Mouse (Mus musculus): ENCODE results near the gene Plekha6. TPM values are rescaled to one million over a fixed set of nuclear protein-coding genes. Genes with fewer than 3 reads are reported as not detected.

The Plekha6 gene
- polyA plus RNA-seq, 1 experiment: 0.12 TPM

GRCm38 (mm10) chr1:133203701-133204100 lies 39.7 kb downstream of the Plekha6 start:
- H3K4me2 ChIP-seq (ENCODE audit: low read depth): no peak overlapping the region
- no peak overlapping the region for H3ac ChIP-seq (ENCODE audit: control insufficient read depth, insufficient read length)
- no peak overlapping the region for H3K4me3 ChIP-seq
- H3K27me3 ChIP-seq (ENCODE audit: control insufficient read depth, insufficient read depth, insufficient read length): no peaks in the 10 kb centered on the region
- H3K36me3 ChIP-seq (ENCODE audit: control insufficient read depth, insufficient read depth): no peaks in the 10 kb centered on the region
- TF ChIP-seq TCF3 (IDR thresholded peaks at IDR 0.05; ENCODE audit: insufficient read length, low read depth) (no peak), SRF (IDR thresholded peaks at IDR 0.05; ENCODE audit: control insufficient read depth, insufficient read length, low read depth) (no peak), CEBPB (IDR thresholded peaks at IDR 0.05; ENCODE audit: insufficient read depth, poor library complexity, severe bottlenecking) (no peak), MYOG (IDR thresholded peaks at IDR 0.05; ENCODE audit: control insufficient read depth in 1 of 3, insufficient read depth in 1 of 3, insufficient read length in 2 of 3, low read depth in 2 of 3) (no peak), POLR2A (IDR thresholded peaks at IDR 0.05; ENCODE audit: insufficient read length, low read depth) (no peak), USF1 (IDR thresholded peaks at IDR 0.05; ENCODE audit: low read depth) (no peak), TCF12 (IDR thresholded peaks at IDR 0.05; ENCODE audit: insufficient read depth, poor library complexity, severe bottlenecking) (no peak), MYOD1 (IDR thresholded peaks at IDR 0.05; ENCODE audit: control insufficient read depth in 1 of 3, insufficient read length in 2 of 3, low read depth in 2 of 3) (no peak), REST (IDR thresholded peaks at IDR 0.05; ENCODE audit: insufficient read depth, insufficient read length) (no peak), POLR2AphosphoS2 (IDR thresholded peaks at IDR 0.05; ENCODE audit: insufficient read length, low read depth) (no peak)
- no peaks in the 10 kb centered on the region for H3K79me2 ChIP-seq (ENCODE audit: control insufficient read depth, insufficient read depth)

- no peaks in the 10 kb centered on the region for H3K79me2 ChIP-seq (ENCODE audit: control insufficient read depth, insufficient read depth)
- H3ac ChIP-seq (ENCODE audit: control insufficient read depth, insufficient read length): no peak overlapping the region
- no peak for TF ChIP-seq MYOG (IDR thresholded peaks at IDR 0.05; ENCODE audit: control insufficient read depth in 1 of 3, insufficient read depth in 1 of 3, insufficient read length in 2 of 3, low read depth in 2 of 3)
- TF ChIP-seq E2F4 (IDR thresholded peaks at IDR 0.05; ENCODE audit: insufficient read depth): no peak
- no peak for TF ChIP-seq SRF (IDR thresholded peaks at IDR 0.05; ENCODE audit: control insufficient read depth, insufficient read length, low read depth)
- no peak for TF ChIP-seq POLR2A (IDR thresholded peaks at IDR 0.05; ENCODE audit: insufficient read length, low read depth)
- no peak for TF ChIP-seq MAX (IDR thresholded peaks at IDR 0.05; ENCODE audit: low read depth)
- TF ChIP-seq CEBPB (IDR thresholded peaks at IDR 0.05; ENCODE audit: insufficient read depth, poor library complexity, severe bottlenecking): no peak
- no peak for TF ChIP-seq REST (IDR thresholded peaks at IDR 0.05; ENCODE audit: insufficient read depth, insufficient read length)
- TF ChIP-seq TCF3 (IDR thresholded peaks at IDR 0.05; ENCODE audit: insufficient read length, low read depth): no peak
- TF ChIP-seq POLR2AphosphoS2 (IDR thresholded peaks at IDR 0.05; ENCODE audit: insufficient read length, low read depth): no peak
- no peaks in the 10 kb centered on the region for H3K36me3 ChIP-seq (ENCODE audit: control insufficient read depth, insufficient read depth)
- H3K4me2 ChIP-seq (ENCODE audit: low read depth): no peak overlapping the region
- no peak overlapping the region for H3K4me3 ChIP-seq
- no peaks in the 10 kb centered on the region for H3K27me3 ChIP-seq (ENCODE audit: control insufficient read depth, insufficient read depth, insufficient read length)
Measured at GRCm38 (mm10) chr1:133204341-133204849, 40.4 kb downstream of the Plekha6 start.

- no peaks in the 10 kb centered on the region for H3K36me3 ChIP-seq (ENCODE audit: control insufficient read depth, insufficient read depth)
- TF ChIP-seq SRF (IDR thresholded peaks at IDR 0.05; ENCODE audit: control insufficient read depth, insufficient read length, low read depth): no peak
- TF ChIP-seq MYOD1 (IDR thresholded peaks at IDR 0.05; ENCODE audit: control insufficient read depth in 1 of 3, insufficient read length in 2 of 3, low read depth in 2 of 3): no peak
- no peak overlapping the region for H3ac ChIP-seq (ENCODE audit: control insufficient read depth, insufficient read length)
- no peak overlapping the region for H3K4me3 ChIP-seq
- no peak overlapping the region for H3K4me2 ChIP-seq (ENCODE audit: low read depth)
- H3K27me3 ChIP-seq (ENCODE audit: control insufficient read depth, insufficient read depth, insufficient read length): no peaks in the 10 kb centered on the region
- no peaks in the 10 kb centered on the region for H3K79me2 ChIP-seq (ENCODE audit: control insufficient read depth, insufficient read depth)
Measured at GRCm38 (mm10) chr1:133204985-133205384, 41.0 kb downstream of the Plekha6 start.

GRCm38 (mm10) chr1:133208086-133208815 lies 44.2 kb downstream of the Plekha6 start:
- no peak for TF ChIP-seq SRF (IDR thresholded peaks at IDR 0.05; ENCODE audit: control insufficient read depth, insufficient read length, low read depth)
- no peak for TF ChIP-seq USF1 (IDR thresholded peaks at IDR 0.05; ENCODE audit: low read depth)
- no peak for TF ChIP-seq CEBPB (IDR thresholded peaks at IDR 0.05; ENCODE audit: insufficient read depth, poor library complexity, severe bottlenecking)
- no peak for TF ChIP-seq REST (IDR thresholded peaks at IDR 0.05; ENCODE audit: insufficient read depth, insufficient read length)
- TF ChIP-seq MAX (IDR thresholded peaks at IDR 0.05; ENCODE audit: low read depth): no peak
- TF ChIP-seq MYOG (IDR thresholded peaks at IDR 0.05; ENCODE audit: control insufficient read depth in 1 of 3, insufficient read depth in 1 of 3, insufficient read length in 2 of 3, low read depth in 2 of 3): no peak
- TF ChIP-seq POLR2AphosphoS2 (IDR thresholded peaks at IDR 0.05; ENCODE audit: insufficient read length, low read depth): no peak
- TF ChIP-seq POLR2A (IDR thresholded peaks at IDR 0.05; ENCODE audit: insufficient read length, low read depth): no peak
- TF ChIP-seq E2F4 (IDR thresholded peaks at IDR 0.05; ENCODE audit: insufficient read depth): no peak
- no peak for TF ChIP-seq TCF3 (IDR thresholded peaks at IDR 0.05; ENCODE audit: insufficient read length, low read depth)
- TF ChIP-seq TCF12 (IDR thresholded peaks at IDR 0.05; ENCODE audit: insufficient read depth, poor library complexity, severe bottlenecking): no peak
- no peak for TF ChIP-seq MYOD1 (IDR thresholded peaks at IDR 0.05; ENCODE audit: control insufficient read depth in 1 of 3, insufficient read length in 2 of 3, low read depth in 2 of 3)
- no peak overlapping the region for H3K4me3 ChIP-seq
- H3K4me2 ChIP-seq (ENCODE audit: low read depth): no peak overlapping the region
- H3ac ChIP-seq (ENCODE audit: control insufficient read depth, insufficient read length): no peak overlapping the region
- no peaks in the 10 kb centered on the region for H3K79me2 ChIP-seq (ENCODE audit: control insufficient read depth, insufficient read depth)
- H3K36me3 ChIP-seq (ENCODE audit: control insufficient read depth, insufficient read depth): no peaks in the 10 kb centered on the region
- H3K27me3 ChIP-seq (ENCODE audit: control insufficient read depth, insufficient read depth, insufficient read length): no peaks in the 10 kb centered on the region

GRCm38 (mm10) chr1:133209036-133209435 lies 45.0 kb downstream of the Plekha6 start:
- no peaks in the 10 kb centered on the region for H3K36me3 ChIP-seq (ENCODE audit: control insufficient read depth, insufficient read depth)
- H3K79me2 ChIP-seq (ENCODE audit: control insufficient read depth, insufficient read depth): no peaks in the 10 kb centered on the region
- H3ac ChIP-seq (ENCODE audit: control insufficient read depth, insufficient read length): no peak overlapping the region
- H3K27me3 ChIP-seq (ENCODE audit: control insufficient read depth, insufficient read depth, insufficient read length): no peaks in the 10 kb centered on the region
- H3K4me3 ChIP-seq: no peak overlapping the region
- no peak overlapping the region for H3K4me2 ChIP-seq (ENCODE audit: low read depth)
- TF ChIP-seq SRF (IDR thresholded peaks at IDR 0.05; ENCODE audit: control insufficient read depth, insufficient read length, low read depth) (no peak), TCF3 (IDR thresholded peaks at IDR 0.05; ENCODE audit: insufficient read length, low read depth) (no peak), MAX (IDR thresholded peaks at IDR 0.05; ENCODE audit: low read depth) (no peak), MYOD1 (IDR thresholded peaks at IDR 0.05; ENCODE audit: control insufficient read depth in 1 of 3, insufficient read length in 2 of 3, low read depth in 2 of 3) (no peak), USF1 (IDR thresholded peaks at IDR 0.05; ENCODE audit: low read depth) (no peak), REST (IDR thresholded peaks at IDR 0.05; ENCODE audit: insufficient read depth, insufficient read length) (no peak), TCF12 (IDR thresholded peaks at IDR 0.05; ENCODE audit: insufficient read depth, poor library complexity, severe bottlenecking) (no peak), MYOG (IDR thresholded peaks at IDR 0.05; ENCODE audit: control insufficient read depth in 1 of 3, insufficient read depth in 1 of 3, insufficient read length in 2 of 3, low read depth in 2 of 3) (no peak), CEBPB (IDR thresholded peaks at IDR 0.05; ENCODE audit: insufficient read depth, poor library complexity, severe bottlenecking) (no peak), POLR2A (IDR thresholded peaks at IDR 0.05; ENCODE audit: insufficient read length, low read depth) (no peak), POLR2AphosphoS2 (IDR thresholded peaks at IDR 0.05; ENCODE audit: insufficient read length, low read depth) (no peak), E2F4 (IDR thresholded peaks at IDR 0.05; ENCODE audit: insufficient read depth) (no peak)

Data from myocyte (in vitro differentiated cells).